Mouse (Mus musculus): Measurements from ENCODE around the gene Kctd5.

DNA sequence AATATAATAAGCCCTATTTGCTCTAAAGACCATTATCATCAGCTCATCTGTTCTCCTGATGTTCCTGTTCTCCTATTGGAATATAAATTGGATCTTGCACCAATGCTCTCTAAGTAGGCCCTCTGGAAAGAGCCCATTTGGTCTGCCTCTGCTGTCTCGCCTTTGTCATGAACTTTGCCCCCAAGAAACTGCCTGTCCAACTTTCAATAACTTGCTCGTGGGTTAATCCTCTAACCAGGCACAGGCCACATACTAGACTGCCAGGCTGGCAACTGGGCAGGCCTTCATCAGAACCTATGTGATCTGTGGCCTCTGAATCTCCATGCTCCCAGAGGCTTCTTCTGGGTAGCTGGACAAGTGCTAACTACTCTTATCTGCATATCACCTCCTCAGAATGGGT lies 31.8 kb upstream of the Kctd5 start:
- no peak for TF ChIP-seq CTCF (IDR thresholded peaks at IDR 0.05; ENCODE audit: borderline replicate concordance, extremely low read depth, insufficient read depth, insufficient read length)
- no peak for TF ChIP-seq POLR2A (IDR thresholded peaks at IDR 0.05; ENCODE audit: borderline replicate concordance, extremely low read depth, insufficient read depth, insufficient read length, poor library complexity, severe bottlenecking)
